Comparison of ENCODE assay signal across 19 mouse cellular contexts in the genomic region with DNA sequence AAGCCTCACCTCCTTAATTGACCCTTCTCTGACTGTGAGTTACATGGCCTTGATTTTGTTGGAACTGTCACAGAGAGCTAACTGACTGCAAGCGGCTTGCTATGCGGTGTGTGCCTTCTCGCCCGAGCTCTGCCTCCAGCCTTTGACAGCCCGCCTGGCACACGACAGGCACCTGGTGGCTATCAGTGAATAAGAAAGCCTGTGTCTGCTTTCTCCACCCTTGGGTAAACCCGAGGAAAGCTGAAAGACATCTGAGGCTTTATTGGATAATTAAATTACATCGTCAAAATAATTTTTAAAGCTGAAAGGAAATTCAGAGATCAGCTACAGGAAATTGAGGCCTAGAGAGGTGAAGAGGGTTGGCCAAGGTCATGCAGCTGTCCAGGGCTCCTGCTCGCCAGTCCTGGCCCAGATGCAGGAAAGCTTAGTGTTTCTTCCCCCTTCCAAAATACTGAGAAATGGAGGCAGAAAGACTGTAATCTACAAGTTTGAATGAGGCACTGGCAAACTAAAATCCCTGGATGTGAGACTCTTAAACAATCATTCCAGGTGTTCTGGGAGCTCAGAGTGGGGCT.
DNase-seq lines count a peak whose midpoint lies in the region; ATAC-seq lines count a peak whose summit lies in the region.
"Had no signal": no experiment of that assay in that cellular context is flagged by ENCODE, and none has a peak within 500 bp of the region (broad histone marks: within the 10 kb centered on the region; RNA-seq: fewer than 3 reads in every experiment).

No protein-coding gene starts in this region.

- H3K4me3 ChIP-seq in kidney, embryonic 14.5 days (ENCODE audit: low read length), result no peak overlapping the region
- H3K4me3 ChIP-seq in embryonic facial prominence, embryonic 13.5 days, result no peak overlapping the region
- no peak overlapping the region for H3K4me3 ChIP-seq in limb, embryonic 15.5 days
- no peak overlapping the region for H3K4me3 ChIP-seq in midbrain, embryonic 15.5 days
- H3K4me3 ChIP-seq: forebrain, embryonic 12.5 days; hindbrain, embryonic 12.5 days had no signal

- no peak for ATAC-seq in kidney, embryonic 14.5 days (ENCODE audit: low FRiP score, low TSS enrichment)
- ATAC-seq in embryonic facial prominence, embryonic 13.5 days (ENCODE audit: insufficient number of reproducible peaks, insufficient read depth, low FRiP score, low TSS enrichment, low read depth), result no peak
- ATAC-seq in limb, embryonic 15.5 days (ENCODE audit: insufficient number of reproducible peaks, low FRiP score, low TSS enrichment, low read depth), result no peak
- no peak for ATAC-seq in megakaryocyte, adult 5-6 weeks (ENCODE audit: poor library complexity, severe bottlenecking)
- no peak for ATAC-seq in midbrain, embryonic 15.5 days (replicated peaks)
- ATAC-seq: activated CD4-positive, CD25-positive, alpha-beta regulatory T cell, adult 4 months; inflammation-experienced regulatory T-cells, adult 6 months; liver, postnatal 0 days; Patski had no signal

- 0 out of 2 replicates have a peak, but pooled peaks cover 10% of the 10 kb centered on the region for H3K4me1 ChIP-seq in kidney, embryonic 14.5 days (ENCODE audit: control insufficient read depth, insufficient read depth, low read length)
- peaks cover 12% of the 10 kb centered on the region for H3K4me1 ChIP-seq in embryonic facial prominence, embryonic 13.5 days
- H3K4me1 ChIP-seq in limb, embryonic 15.5 days, result peaks cover 27% of the 10 kb centered on the region
- H3K4me1 ChIP-seq in midbrain, embryonic 15.5 days, result no peaks in the 10 kb centered on the region
- H3K4me1 ChIP-seq: forebrain, embryonic 12.5 days had no signal

- H3K27me3 ChIP-seq in kidney, embryonic 14.5 days (ENCODE audit: control insufficient read depth, insufficient read depth, low read length), result no peaks in the 10 kb centered on the region
- no peaks in the 10 kb centered on the region for H3K27me3 ChIP-seq in embryonic facial prominence, embryonic 13.5 days
- H3K27me3 ChIP-seq in limb, embryonic 15.5 days, result no peaks in the 10 kb centered on the region
- H3K27me3 ChIP-seq in midbrain, embryonic 15.5 days (replicated peaks), result no peaks in the 10 kb centered on the region
- H3K27me3 ChIP-seq: forebrain, embryonic 12.5 days; hindbrain, embryonic 12.5 days had no signal

- no peak overlapping the region for H3K4me2 ChIP-seq in kidney, embryonic 14.5 days (replicated peaks; ENCODE audit: low read depth, low read length)
- no peak overlapping the region for H3K4me2 ChIP-seq in embryonic facial prominence, embryonic 13.5 days
- no peak overlapping the region for H3K4me2 ChIP-seq in limb, embryonic 15.5 days
- no peak overlapping the region for H3K4me2 ChIP-seq in midbrain, embryonic 15.5 days
- H3K4me2 ChIP-seq: forebrain, embryonic 12.5 days; hindbrain, embryonic 12.5 days had no signal

- WGBS in kidney, embryonic 14.5 days, result 25% methylated on average over 9 of the region's 9 CpGs
- WGBS in embryonic facial prominence, embryonic 13.5 days, result 20% methylated on average over 9 of the region's 9 CpGs
- 35% methylated on average over 9 of the region's 9 CpGs for WGBS in limb, embryonic 15.5 days
- 47% methylated on average over 9 of the region's 9 CpGs for WGBS in midbrain, embryonic 15.5 days

- H3K9me3 ChIP-seq in kidney, embryonic 14.5 days (ENCODE audit: control insufficient read depth, low read length), result no peaks in the 10 kb centered on the region
- no peaks in the 10 kb centered on the region for H3K9me3 ChIP-seq in embryonic facial prominence, embryonic 13.5 days
- H3K9me3 ChIP-seq in limb, embryonic 15.5 days, result no peaks in the 10 kb centered on the region
- H3K9me3 ChIP-seq in midbrain, embryonic 15.5 days, result no peaks in the 10 kb centered on the region
- H3K9me3 ChIP-seq: forebrain, embryonic 12.5 days; hindbrain, embryonic 12.5 days had no signal

- H3K27ac ChIP-seq in kidney, embryonic 14.5 days (ENCODE audit: low read depth, low read length), result no peak overlapping the region
- H3K27ac ChIP-seq in embryonic facial prominence, embryonic 13.5 days, result no peak overlapping the region
- H3K27ac ChIP-seq in limb, embryonic 15.5 days, result peak overlapping the region; percentile 67
- no peak overlapping the region for H3K27ac ChIP-seq in midbrain, embryonic 15.5 days
- H3K27ac ChIP-seq: forebrain, embryonic 12.5 days; hindbrain, embryonic 12.5 days had no signal

- H3K36me3 ChIP-seq in kidney, embryonic 14.5 days (ENCODE audit: control insufficient read depth, insufficient read depth, low read length), result no peaks in the 10 kb centered on the region
- no peaks in the 10 kb centered on the region for H3K36me3 ChIP-seq in embryonic facial prominence, embryonic 13.5 days
- no peaks in the 10 kb centered on the region for H3K36me3 ChIP-seq in limb, embryonic 15.5 days
- H3K36me3 ChIP-seq in midbrain, embryonic 15.5 days (replicated peaks), result no peaks in the 10 kb centered on the region
- H3K36me3 ChIP-seq: forebrain, embryonic 12.5 days; hindbrain, embryonic 12.5 days had no signal

- peak; percentile 88 for DNase-seq in heart, adult 11 months
- DNase-seq in heart, postnatal 4 days, result no peak
- peak; percentile 23 to 43 for DNase-seq in kidney, postnatal 4 days
- DNase-seq: B cell, adult 2 months; layer of hippocampus, postnatal 36 days; left cerebral cortex, postnatal 4 days; liver, postnatal 0 days; lung, postnatal 14 days; thymus, postnatal 25 days had no signal

- H3K9ac ChIP-seq in kidney, embryonic 14.5 days (ENCODE audit: low read depth, low read length), result no peak overlapping the region
- 0 out of 2 replicates have a peak overlapping the region, but pooled peaks have one; percentile 23 for H3K9ac ChIP-seq in embryonic facial prominence, embryonic 13.5 days
- H3K9ac ChIP-seq in limb, embryonic 15.5 days, result no peak overlapping the region
- no peak overlapping the region for H3K9ac ChIP-seq in midbrain, embryonic 15.5 days
- H3K9ac ChIP-seq: forebrain, embryonic 12.5 days; hindbrain, embryonic 12.5 days; liver, postnatal 0 days had no signal
